Mouse (Mus musculus) kidney, postnatal 0 days (tissue): ENCODE data around the gene Glis2. TPM values are rescaled to one million over a fixed set of nuclear protein-coding genes. Genes with fewer than 3 reads are reported as not detected.

Source experiments
- ATAC-seq: fragments of 200-750 bp; cut with Nextera tagmentation; replicated peaks from 2 replicates; pipeline ENCODE4 v1.8.0; 2017; ENCODE audit warnings: low read depth, moderate number of reproducible peaks, moderate TSS enrichment, moderate library complexity; ENCODE audit not compliant: low FRiP score
- DNase-seq: peaks from one replicate; pipeline ENCODE4 v3.0.0-alpha.2; 2016; ENCODE audit warnings: low spot score
- H3K27ac ChIP-seq: fragments of 300-500 bp; sonication (generic); 2 replicates; pipeline ENCODE4 v1.5.1; 2014; ENCODE audit warnings: mild to moderate bottlenecking
- H3K27me3 ChIP-seq: fragments of 300-500 bp; sonication (generic); 2 replicates; pipeline ENCODE4 v1.6.1; 2014; ENCODE audit warnings: low read length, mixed read lengths; ENCODE audit not compliant: insufficient read depth
- H3K36me3 ChIP-seq: fragments of 300-500 bp; sonication (generic); 2 replicates; pipeline ENCODE4 v1.6.1; 2014; ENCODE audit warnings: low read length, mixed read lengths; ENCODE audit not compliant: insufficient read depth
- H3K4me1 ChIP-seq: fragments of 300-500 bp; sonication (generic); replicated peaks from 2 replicates; pipeline ENCODE4 v1.6.1; 2014; ENCODE audit warnings: antibody characterized with exemption, low read length, mixed read lengths; ENCODE audit not compliant: insufficient read depth
- H3K4me2 ChIP-seq: fragments of 300-500 bp; sonication (generic); 2 replicates; pipeline ENCODE4 v1.6.1; 2014; ENCODE audit warnings: mild to moderate bottlenecking, low read length, moderate library complexity, mixed read lengths
- H3K4me3 ChIP-seq: fragments of 300-500 bp; sonication (generic); replicated peaks from 2 replicates; pipeline ENCODE4 v1.5.1; 2014; ENCODE audit warnings: low read depth, low read length
- H3K9ac ChIP-seq: fragments of 300-500 bp; sonication (generic); 2 replicates; pipeline ENCODE4 v1.6.1; 2014; ENCODE audit warnings: low read depth, low read length
- H3K9me3 ChIP-seq: fragments of 300-500 bp; sonication (generic); replicated peaks from 2 replicates; pipeline ENCODE4 v1.6.1; 2016; ENCODE audit warnings: low read length, inconsistent platforms, mixed read lengths
- CTCF ChIP-seq: IDR thresholded peaks from 2 replicates; pipeline ENCODE4 v1.5.1; 2016; ENCODE audit warnings: antibody characterized with exemption, low read depth, mild to moderate bottlenecking, moderate library complexity
- WGBS: fragments of 180-500 bp; shearing (Covaris S2); extraction: QIAGEN DNeasy Blood & Tissue Kit; methylation state at CpG from one replicate; pipeline ENCODE4 v1.1.7; 2014; 5-methylcytosine and 5-hydroxymethylcytosine counted together
- polyA plus RNA-seq: library from polyadenylated mRNA; unstranded; fragments of >200 nt; fragmentation: Nextera tagmentation; extraction: Ambion mirVana; gene quantifications from 2 replicates; pipeline ENCODE4 v1.2.1, GENCODE M21; 2015

Gene Glis2
- polyA plus RNA-seq, 1 experiment from 2014 or later = 74.6 TPM

DNA sequence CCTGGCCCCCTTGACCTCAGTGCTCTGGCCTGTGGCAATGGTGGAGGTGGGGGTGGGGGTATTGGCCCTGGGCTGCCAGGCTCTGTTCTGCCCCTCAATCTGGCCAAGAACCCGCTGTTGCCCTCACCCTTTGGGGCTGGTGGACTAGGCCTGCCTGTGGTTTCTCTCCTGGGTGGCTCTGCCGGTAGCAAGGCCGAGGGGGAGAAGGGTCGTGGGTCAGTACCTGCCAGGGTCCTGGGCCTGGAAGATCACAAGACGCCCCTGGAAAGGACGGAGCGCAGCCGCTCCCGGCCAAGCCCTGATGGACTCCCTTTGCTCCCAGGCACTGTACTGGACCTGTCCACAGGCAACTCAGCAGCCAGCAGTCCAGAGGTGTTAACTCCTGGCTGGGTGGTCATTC, 19.2 kb downstream of the Glis2 start:
- Histone ChIP-seq H3K4me1 (0 out of 2 replicates have a peak, but pooled peaks cover under 1% of the 10 kb centered on the region), H3K36me3 (peaks cover 48% of the 10 kb centered on the region), H3K4me2 (no peak overlapping the region), H3K9me3 (no peaks in the 10 kb centered on the region), H3K27ac (peak overlapping the region; percentile 44; the same call in 1 of the 2 replicates), H3K4me3 (no peak overlapping the region), H3K9ac (no peak overlapping the region), H3K27me3 (no peaks in the 10 kb centered on the region)
- no peak for DNase-seq
- no peak for TF ChIP-seq CTCF
- no peak for ATAC-seq
- 86% methylated on average over 9 of the region's 9 CpGs for WGBS

DNA sequence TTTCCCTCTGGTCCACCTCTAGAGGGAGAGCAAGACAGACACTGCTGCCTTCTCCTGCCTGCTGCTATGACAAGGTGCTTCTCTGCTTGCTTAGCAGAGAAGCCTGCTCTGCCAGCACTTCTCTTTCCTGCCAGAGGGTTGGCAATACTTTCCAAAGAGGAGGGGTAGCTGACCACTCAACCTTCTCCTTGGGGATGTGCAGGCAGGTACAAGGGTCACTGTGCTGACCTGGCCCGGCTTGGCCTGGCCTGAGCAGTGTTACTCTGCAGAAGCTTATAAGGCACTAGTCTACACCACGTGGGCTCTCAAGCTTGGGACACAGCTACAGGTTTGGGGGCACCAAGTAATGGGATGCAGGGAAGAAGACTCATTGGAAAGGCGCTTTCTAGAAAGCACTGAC, 20.1 kb downstream of the Glis2 start:
- DNase-seq (no peak), ATAC-seq (peak; percentile 85)
- Histone ChIP-seq H3K27me3 (no peaks in the 10 kb centered on the region), H3K36me3 (peaks cover 45% of the 10 kb centered on the region), H3K9ac (no peak overlapping the region), H3K27ac (peak overlapping the region; percentile 44), H3K4me1 (no peaks in the 10 kb centered on the region), H3K9me3 (no peaks in the 10 kb centered on the region), H3K4me2 (no peak overlapping the region), H3K4me3 (no peak overlapping the region)
- 86% methylated on average over 3 of the region's 3 CpGs for WGBS
- no peak; the same call in 1 of the 2 replicates for TF ChIP-seq CTCF

DNA sequence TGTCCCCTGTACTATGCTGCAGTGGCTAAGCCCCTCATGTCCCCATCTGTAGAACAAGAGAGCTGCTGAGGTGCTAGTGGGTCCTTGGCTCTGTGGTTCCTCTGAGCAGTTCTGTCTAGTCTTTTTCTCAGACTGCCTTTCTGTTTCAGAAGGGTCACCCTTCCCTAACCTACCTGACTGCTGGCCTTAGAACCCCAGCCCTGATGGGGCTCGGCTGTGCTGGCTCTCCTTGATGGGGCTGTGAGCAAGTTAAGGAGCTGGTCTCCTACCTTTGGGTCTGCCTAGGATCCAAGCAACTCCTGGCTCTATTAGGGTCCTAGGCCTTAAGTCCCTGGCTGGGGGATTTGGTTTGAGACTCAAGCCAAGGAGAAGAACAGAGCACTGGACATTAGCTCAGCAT, 20.8 kb downstream of the Glis2 start:
- Histone ChIP-seq H3K27me3 (no peaks in the 10 kb centered on the region), H3K4me3 (no peak overlapping the region), H3K9ac (0 out of 2 replicates have a peak overlapping the region, but pooled peaks have one; percentile 13), H3K27ac (peak overlapping the region; percentile 44), H3K4me2 (no peak overlapping the region), H3K4me1 (no peaks in the 10 kb centered on the region), H3K9me3 (no peaks in the 10 kb centered on the region), H3K36me3 (peaks cover 41% of the 10 kb centered on the region)
- 83% methylated on average over 1 of the region's 1 CpGs for WGBS
- ATAC-seq (no peak), DNase-seq (no peak)
- TF ChIP-seq CTCF = no peak

DNA sequence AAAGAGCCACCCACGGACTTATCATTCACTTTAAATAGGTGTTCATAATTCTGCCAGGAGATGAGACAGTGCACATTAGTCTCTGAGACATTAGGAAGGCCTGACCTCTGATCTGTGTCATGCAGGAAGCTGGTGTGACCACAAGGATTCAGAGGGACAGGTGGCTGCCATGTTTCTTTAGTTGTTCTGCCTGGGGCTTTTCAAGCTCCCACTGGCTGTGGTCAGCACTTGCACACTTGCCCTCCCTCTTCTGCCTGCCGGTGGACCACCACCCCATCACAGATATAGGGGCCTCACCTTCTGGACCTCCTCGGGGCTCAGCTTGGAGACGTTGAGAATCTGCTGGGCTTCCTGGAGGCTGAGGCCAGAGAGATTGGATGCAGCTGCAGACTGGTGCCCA, 22.3 kb downstream of the Glis2 start:
- Histone ChIP-seq H3K4me1 (0 out of 2 replicates have a peak, but pooled peaks cover 4% of the 10 kb centered on the region), H3K9ac (no peak overlapping the region), H3K9me3 (no peaks in the 10 kb centered on the region), H3K27me3 (no peaks in the 10 kb centered on the region), H3K4me2 (no peak overlapping the region), H3K27ac (no peak overlapping the region), H3K36me3 (peaks cover 34% of the 10 kb centered on the region), H3K4me3 (no peak overlapping the region)
- no peak for DNase-seq
- WGBS = 72% methylated on average over 4 of the region's 4 CpGs
- no peak for ATAC-seq
- no peak for TF ChIP-seq CTCF

DNA sequence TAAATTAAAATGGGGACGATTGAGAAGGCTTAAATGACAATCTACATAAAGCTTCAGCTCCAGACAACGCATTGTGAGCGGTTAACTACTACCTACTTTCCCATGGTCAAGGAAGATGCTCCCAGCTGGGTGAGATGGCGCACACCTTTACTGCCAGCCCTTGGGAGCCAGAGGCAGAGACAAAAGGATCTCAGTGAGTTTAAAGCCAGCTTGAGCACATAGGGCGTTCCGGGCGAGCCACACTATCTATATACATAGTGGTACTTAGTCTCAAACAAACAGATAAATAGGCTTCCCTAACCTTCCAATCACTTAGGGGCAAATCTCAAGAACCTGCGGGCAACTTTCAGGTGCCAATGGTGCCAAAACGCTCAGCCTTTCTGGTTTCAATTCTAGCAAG, 29.6 kb downstream of the Glis2 start:
- peak overlapping the region; percentile 87 for H3K27ac ChIP-seq
- no peak for TF ChIP-seq CTCF
- peak overlapping the region; percentile 83 for H3K9ac ChIP-seq
- H3K4me2 ChIP-seq = peak overlapping the region; percentile 90
- peaks cover 15% of the 10 kb centered on the region; the same call in 1 of the 2 replicates for H3K36me3 ChIP-seq
- no peaks in the 10 kb centered on the region for H3K9me3 ChIP-seq
- H3K27me3 ChIP-seq = no peaks in the 10 kb centered on the region
- ATAC-seq (no peak), DNase-seq (no peak)
- WGBS = 15% methylated on average over 9 of the region's 9 CpGs
- peak overlapping the region; percentile 84 for H3K4me3 ChIP-seq
- H3K4me1 ChIP-seq = peaks cover 17% of the 10 kb centered on the region

DNA sequence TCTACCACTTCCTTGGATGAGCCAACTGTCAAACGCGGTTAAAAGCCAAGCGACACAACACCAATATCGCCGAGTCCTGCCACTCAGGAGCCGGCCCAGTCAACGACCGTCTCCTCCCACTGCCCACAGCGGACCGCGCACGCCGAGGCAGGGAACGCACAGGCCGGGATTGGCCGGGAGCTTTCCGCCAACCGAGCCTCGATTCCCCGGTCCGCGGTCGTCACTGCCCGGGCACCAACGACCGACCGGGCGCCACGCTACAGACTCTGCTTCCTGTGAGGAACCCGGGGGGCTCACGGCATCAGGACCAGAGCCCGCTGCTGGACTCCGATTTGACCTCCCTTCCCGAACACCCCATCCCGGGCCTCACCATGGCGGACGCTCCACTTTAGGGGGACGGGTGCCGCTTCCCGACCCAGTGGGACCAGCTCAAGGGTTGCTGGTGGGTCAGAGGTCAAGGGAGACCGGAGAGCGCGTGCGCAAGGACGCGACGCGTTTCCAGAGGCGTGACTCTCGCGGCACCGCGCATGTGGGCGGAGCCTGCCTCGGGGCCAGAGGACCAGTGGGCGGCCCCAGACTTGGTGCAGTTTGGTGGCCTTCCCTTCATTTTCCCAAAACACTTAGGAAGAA, 30.1 kb downstream of the Glis2 start, which contains the start of gene Pam16:
Pam16 (minus strand) TSS at position 508 of the 630 bp plus-strand sequence.
- DNase-seq (peak; percentile 93), ATAC-seq (peak; percentile 80)
- Histone ChIP-seq H3K9me3 (no peaks in the 10 kb centered on the region), H3K4me3 (peak within 1 kb of the TSS; percentile 84), H3K4me1 (peaks cover 17% of the 10 kb centered on the region), H3K27ac (peak within 1 kb of the TSS; percentile 87), H3K9ac (peak within 1 kb of the TSS; percentile 83), H3K4me2 (peak within 1 kb of the TSS; percentile 90), H3K36me3 (peaks cover 15% of the 10 kb centered on the region; the same call in 1 of the 2 replicates), H3K27me3 (no peaks in the 10 kb centered on the region)
- WGBS = under 1% methylated on average over 56 of the region's 56 CpGs
- TF ChIP-seq CTCF = no peak

DNA sequence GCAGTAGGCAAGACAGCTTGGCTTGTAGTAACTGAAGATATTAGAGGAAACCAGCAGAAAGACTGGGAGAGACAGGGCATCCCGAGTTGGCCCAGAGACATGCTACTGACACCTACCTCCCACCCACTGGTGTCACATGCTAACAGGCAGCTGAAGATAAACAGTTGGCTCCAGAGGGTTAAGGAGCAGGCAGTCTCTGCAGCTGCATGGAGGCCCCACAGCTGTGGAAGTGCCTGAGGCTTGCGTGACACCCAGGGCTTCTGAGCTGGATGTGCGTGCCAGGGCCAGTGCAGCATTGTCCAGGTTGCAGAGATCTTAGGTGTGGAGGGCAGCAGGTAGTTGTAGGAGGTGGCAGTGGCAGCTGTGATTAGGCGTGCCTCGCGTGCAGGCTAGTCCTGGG, 32.6 kb downstream of the Glis2 start:
- Histone ChIP-seq H3K4me3 (no peak overlapping the region), H3K4me2 (no peak overlapping the region), H3K27me3 (no peaks in the 10 kb centered on the region), H3K27ac (peak overlapping the region; percentile 60; the same call in 1 of the 2 replicates), H3K9me3 (no peaks in the 10 kb centered on the region), H3K4me1 (peaks cover 16% of the 10 kb centered on the region), H3K9ac (no peak overlapping the region), H3K36me3 (peaks cover 15% of the 10 kb centered on the region; the same call in 1 of the 2 replicates)
- no peak for TF ChIP-seq CTCF
- DNase-seq (peak; percentile 46), ATAC-seq (no peak)
- WGBS = 58% methylated on average over 6 of the region's 6 CpGs
